Mouse (Mus musculus) megakaryocyte, embryonic 14.5 days (primary cell): ENCODE data around the gene Olfr877. TPM values are rescaled to one million over a fixed set of nuclear protein-coding genes. Genes with fewer than 3 reads are reported as not detected.

Experiments
- H3K27me3 ChIP-seq: replicated peaks from 2 replicates; pipeline ENCODE3; 2012; ENCODE audit warnings: inconsistent platforms
- H3K36me3 ChIP-seq: replicated peaks from 2 replicates; pipeline ENCODE3; 2012; ENCODE audit warnings: low read length, inconsistent platforms, mixed read lengths
- H3K4me1 ChIP-seq: 2 replicates; pipeline ENCODE4 v1.6.1; 2012; ENCODE audit warnings: inconsistent platforms
- H3K4me3 ChIP-seq: replicated peaks from 2 replicates; pipeline ENCODE3; 2012; ENCODE audit warnings: moderate library complexity, mild to moderate bottlenecking, inconsistent platforms
- H3K9me3 ChIP-seq: 2 replicates; pipeline ENCODE4 v1.6.1; 2012; ENCODE audit warnings: inconsistent platforms
- FLI1 ChIP-seq: IDR thresholded peaks from 2 replicates; pipeline ENCODE4 v1.6.1; 2012; ENCODE audit warnings: low read length, inconsistent platforms, mixed read lengths
- GATA1 ChIP-seq: IDR thresholded peaks from 3 replicates; pipeline ENCODE4 v1.6.1; 2012; ENCODE audit warnings: mixed read lengths, low read length, inconsistent platforms, borderline replicate concordance
- polyA plus RNA-seq: library from polyadenylated mRNA; stranded (reverse); fragments of >175 nt; gene quantifications from 2 replicates; pipeline ENCODE4 v1.2.3, GENCODE M21; 2012; ENCODE audit warnings: low replicate concordance; ENCODE audit not compliant: insufficient read depth

The Olfr877 gene
- not detected in 2 replicates for polyA plus RNA-seq

DNA sequence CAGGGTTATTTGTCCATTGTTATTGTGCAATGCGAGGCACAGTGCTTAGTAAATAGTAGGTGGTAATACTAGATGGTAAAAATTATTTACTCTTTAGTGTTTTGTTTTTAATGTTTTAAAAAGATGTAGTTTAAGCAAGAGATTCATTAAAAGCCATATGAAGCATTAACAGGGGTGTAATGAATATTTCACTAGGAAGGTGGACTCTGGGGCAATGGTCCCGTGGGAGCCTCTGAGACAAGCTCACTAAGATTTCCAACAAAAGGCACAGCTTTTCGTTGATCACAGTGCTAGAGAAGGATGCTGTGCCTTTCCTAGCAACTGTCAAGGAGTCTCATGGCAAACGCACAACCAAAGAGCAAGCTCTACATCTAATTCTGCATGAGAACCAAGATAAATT lies at the start of gene Olfr877:
TSS of gene Olfr877 (plus strand) at position 301 of the 400 bp plus-strand sequence.
- no peaks in the 10 kb centered on the region for H3K9me3 ChIP-seq
- no peaks in the 10 kb centered on the region for H3K4me1 ChIP-seq
- no peaks in the 10 kb centered on the region for H3K36me3 ChIP-seq
- TF ChIP-seq FLI1, result no peak
- TF ChIP-seq GATA1, result no peak
- H3K27me3 ChIP-seq, result no peaks in the 10 kb centered on the region
- no peak within 1 kb of the TSS for H3K4me3 ChIP-seq

DNA sequence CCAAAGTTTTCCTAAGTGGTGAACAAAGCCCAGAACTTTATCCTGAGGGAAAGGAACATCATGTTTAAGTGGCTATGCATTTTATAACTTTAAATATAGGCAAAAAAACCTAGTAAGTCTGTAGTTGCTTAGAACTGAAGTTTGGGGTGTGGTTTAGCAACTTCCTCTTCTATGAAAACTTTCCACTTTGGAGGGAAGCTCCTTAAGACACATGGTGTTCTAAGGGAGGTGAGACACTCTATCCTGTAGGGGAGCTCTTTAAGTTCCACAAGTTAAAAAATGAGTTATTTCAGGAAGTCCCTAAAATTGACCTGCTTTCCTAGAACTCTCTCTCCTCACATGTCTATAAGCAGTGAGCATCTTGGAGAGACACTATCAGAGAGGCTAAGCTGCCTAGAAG lies 46.8 kb upstream of the Olfr877 start:
- no peaks in the 10 kb centered on the region for H3K4me1 ChIP-seq
- H3K36me3 ChIP-seq, result no peaks in the 10 kb centered on the region
- no peaks in the 10 kb centered on the region for H3K27me3 ChIP-seq
- TF ChIP-seq GATA1 (no peak), FLI1 (no peak)
- H3K4me3 ChIP-seq, result no peak overlapping the region
- no peaks in the 10 kb centered on the region for H3K9me3 ChIP-seq

DNA sequence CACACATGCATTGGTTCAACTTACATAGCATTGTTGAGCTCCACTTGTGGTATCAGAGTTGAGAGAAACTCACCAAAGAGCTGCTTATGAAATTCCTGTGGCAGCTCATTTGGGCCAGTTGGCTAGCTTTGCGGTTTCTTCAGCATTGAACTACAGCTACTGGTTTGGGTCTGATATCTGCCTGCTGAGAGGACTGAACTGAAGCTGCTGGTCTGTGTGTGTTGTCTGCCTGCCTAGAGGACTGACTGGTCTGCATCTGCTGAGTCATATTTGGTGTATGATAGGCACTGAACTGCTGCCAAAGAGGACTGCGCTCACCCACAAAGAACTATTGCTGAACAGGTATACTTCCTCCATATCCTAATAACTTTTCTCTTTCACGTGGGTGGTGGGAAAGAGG lies 45.6 kb upstream of the Olfr877 start:
- no peaks in the 10 kb centered on the region for H3K36me3 ChIP-seq
- H3K9me3 ChIP-seq, result no peaks in the 10 kb centered on the region
- H3K4me1 ChIP-seq, result no peaks in the 10 kb centered on the region
- H3K4me3 ChIP-seq, result no peak overlapping the region
- H3K27me3 ChIP-seq, result no peaks in the 10 kb centered on the region
- TF ChIP-seq FLI1 (no peak), GATA1 (no peak)

DNA sequence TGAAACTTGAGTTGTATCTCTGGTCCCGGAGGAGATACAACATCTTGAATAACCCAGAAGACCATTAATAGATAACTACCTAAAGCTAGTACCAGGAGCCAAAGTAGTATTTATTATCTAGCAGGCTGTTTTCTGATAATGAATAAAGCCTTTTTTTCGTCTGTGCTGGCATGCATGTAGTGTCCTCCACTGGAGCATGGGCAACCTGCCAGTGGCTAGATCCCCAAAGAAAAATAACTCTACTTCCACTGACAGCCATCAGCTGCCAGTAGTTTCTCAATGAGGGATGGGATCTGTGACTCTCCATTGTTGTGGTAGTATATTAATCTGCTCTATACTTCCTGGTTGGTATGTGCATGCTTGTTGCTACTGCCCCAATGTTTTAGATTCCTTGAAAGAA lies 45.1 kb upstream of the Olfr877 start:
- no peaks in the 10 kb centered on the region for H3K36me3 ChIP-seq
- H3K4me1 ChIP-seq, result no peaks in the 10 kb centered on the region
- H3K9me3 ChIP-seq, result no peaks in the 10 kb centered on the region
- H3K27me3 ChIP-seq, result no peaks in the 10 kb centered on the region
- TF ChIP-seq FLI1 (no peak), GATA1 (no peak)
- no peak overlapping the region for H3K4me3 ChIP-seq

DNA sequence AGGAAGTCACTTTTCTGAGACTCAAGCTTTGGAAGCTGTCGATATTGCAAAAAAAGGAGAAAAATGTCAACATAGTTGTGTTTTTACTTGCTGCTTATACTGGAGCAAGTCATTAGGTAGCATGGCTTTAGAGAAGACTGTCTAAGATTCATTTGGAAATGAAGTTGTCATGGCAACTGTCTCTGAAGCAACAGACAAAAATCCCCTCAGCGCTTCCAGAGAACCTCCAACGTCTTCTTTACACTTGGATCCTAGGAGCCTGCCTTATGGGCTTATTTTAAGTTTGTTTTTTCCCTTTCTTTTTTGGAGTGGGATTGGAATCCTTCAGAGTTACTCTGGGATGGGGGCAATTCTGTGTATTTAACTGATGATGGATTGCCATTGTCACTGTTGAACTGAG lies 39.4 kb upstream of the Olfr877 start:
- Histone ChIP-seq H3K27me3 (no peaks in the 10 kb centered on the region), H3K36me3 (no peaks in the 10 kb centered on the region), H3K4me3 (no peak overlapping the region), H3K9me3 (no peaks in the 10 kb centered on the region), H3K4me1 (no peaks in the 10 kb centered on the region)
- TF ChIP-seq FLI1 (no peak), GATA1 (no peak)

DNA sequence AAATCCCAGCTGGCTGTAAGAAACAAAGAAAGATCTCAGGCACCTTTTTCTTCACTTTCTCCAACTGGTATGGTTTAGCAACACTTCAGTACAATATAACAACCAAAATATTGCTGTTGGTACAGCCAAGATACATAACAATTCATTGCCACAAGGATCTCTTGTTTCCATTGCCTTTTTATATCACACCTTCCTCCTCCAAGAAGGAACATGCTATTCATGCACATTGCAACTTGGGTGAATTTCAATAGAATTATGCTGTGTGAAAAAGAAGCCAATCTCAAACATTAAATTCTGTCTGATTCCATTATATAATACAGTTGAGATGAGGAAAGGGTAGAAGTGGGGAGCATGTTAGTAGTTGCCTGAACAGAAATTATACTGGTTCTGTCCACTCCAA lies 24.2 kb upstream of the Olfr877 start:
- Histone ChIP-seq H3K9me3 (no peaks in the 10 kb centered on the region), H3K4me3 (no peak overlapping the region), H3K27me3 (no peaks in the 10 kb centered on the region), H3K4me1 (no peaks in the 10 kb centered on the region), H3K36me3 (no peaks in the 10 kb centered on the region)
- TF ChIP-seq FLI1 (no peak), GATA1 (no peak)

DNA sequence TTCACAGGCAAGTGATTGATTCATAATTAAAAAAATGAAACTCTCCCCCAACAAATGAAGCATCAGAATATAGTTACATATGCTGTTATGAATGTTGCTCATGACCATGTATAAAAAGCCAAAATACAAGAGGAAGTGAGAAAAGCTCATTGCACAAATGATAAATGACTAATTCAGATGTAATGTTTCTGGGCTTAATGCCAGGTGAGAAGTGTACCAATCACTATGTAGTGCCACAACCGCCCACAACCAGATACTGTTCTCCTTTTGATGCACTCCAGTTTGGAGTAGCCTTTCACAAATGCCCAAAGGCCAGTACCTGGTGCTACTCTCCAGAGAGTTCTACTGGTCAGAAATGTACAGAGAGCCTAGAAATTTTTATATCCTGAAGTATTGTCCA lies 20.7 kb upstream of the Olfr877 start:
- TF ChIP-seq GATA1, result no peak
- no peak for TF ChIP-seq FLI1
- Histone ChIP-seq H3K4me1 (no peaks in the 10 kb centered on the region), H3K4me3 (no peak overlapping the region), H3K36me3 (no peaks in the 10 kb centered on the region), H3K27me3 (no peaks in the 10 kb centered on the region), H3K9me3 (no peaks in the 10 kb centered on the region)

DNA sequence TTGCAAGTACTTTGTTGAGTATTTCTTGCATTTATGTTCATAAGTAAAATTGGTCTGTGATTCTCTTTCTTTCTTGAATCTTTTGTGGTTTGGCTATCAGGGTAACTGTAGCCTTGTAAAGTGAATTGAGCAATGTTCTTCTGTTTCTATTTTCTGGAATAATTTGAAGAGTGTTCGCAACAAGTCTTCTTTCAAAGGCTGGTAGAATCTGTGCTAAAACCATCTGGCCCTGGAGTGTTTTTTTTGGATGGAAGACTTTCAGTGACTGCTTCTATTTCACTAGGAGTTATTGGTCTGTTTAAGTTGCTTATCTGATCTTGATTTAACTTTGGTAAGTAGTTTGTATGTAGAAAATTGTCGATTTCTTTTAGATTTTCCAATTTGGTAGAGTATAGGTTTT lies 4.8 kb upstream of the Olfr877 start:
- no peaks in the 10 kb centered on the region for H3K36me3 ChIP-seq
- no peaks in the 10 kb centered on the region for H3K9me3 ChIP-seq
- no peaks in the 10 kb centered on the region for H3K4me1 ChIP-seq
- H3K27me3 ChIP-seq, result no peaks in the 10 kb centered on the region
- H3K4me3 ChIP-seq, result no peak overlapping the region
- TF ChIP-seq FLI1 (no peak), GATA1 (no peak)

DNA sequence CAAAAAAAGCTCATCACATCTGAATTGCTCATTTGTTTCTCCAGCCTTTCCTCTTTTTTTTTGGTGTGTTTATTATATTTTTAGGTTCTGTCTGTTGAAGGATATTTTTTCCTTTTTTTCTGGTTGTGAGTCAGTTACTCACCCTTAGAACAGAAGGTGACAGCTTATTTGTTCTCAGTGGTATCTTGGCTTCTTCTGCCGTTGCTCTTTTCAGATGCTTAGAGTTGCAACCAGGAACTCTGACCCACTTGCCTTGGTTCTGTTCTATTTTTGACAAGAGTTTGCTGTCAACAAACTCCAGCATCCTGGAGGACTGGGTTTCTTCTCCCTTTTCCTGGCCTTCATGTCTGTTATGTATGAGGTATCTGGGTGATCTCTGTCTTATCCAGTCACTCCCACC lies 9.3 kb downstream of the Olfr877 start:
- H3K36me3 ChIP-seq, result no peaks in the 10 kb centered on the region
- no peaks in the 10 kb centered on the region for H3K4me1 ChIP-seq
- H3K27me3 ChIP-seq, result no peaks in the 10 kb centered on the region
- H3K4me3 ChIP-seq, result no peak overlapping the region
- TF ChIP-seq GATA1, result no peak
- no peak for TF ChIP-seq FLI1
- no peaks in the 10 kb centered on the region for H3K9me3 ChIP-seq

DNA sequence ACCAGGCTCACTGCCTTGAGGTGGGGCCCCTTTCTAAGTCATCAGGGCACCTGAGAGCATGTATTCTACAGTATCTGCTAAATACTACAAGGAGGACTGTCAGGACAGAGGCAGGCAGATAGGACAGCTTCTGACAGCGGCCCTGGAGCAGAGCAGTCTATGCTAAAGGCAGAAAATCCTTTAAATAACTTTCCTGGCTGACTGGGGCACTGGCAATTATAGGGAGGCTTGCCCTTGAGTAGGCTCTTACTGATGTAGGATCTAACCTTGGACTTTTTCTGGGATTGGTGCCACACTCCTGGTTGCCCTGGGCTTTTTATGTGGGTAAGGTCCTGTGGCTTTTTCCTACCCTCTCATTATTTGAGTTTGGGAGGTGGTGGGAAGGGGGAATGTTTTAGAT lies 16.2 kb downstream of the Olfr877 start:
- TF ChIP-seq GATA1, result no peak
- TF ChIP-seq FLI1, result no peak
- no peaks in the 10 kb centered on the region for H3K9me3 ChIP-seq
- no peaks in the 10 kb centered on the region for H3K36me3 ChIP-seq
- H3K4me3 ChIP-seq, result no peak overlapping the region
- H3K4me1 ChIP-seq, result no peaks in the 10 kb centered on the region
- H3K27me3 ChIP-seq, result no peaks in the 10 kb centered on the region

DNA sequence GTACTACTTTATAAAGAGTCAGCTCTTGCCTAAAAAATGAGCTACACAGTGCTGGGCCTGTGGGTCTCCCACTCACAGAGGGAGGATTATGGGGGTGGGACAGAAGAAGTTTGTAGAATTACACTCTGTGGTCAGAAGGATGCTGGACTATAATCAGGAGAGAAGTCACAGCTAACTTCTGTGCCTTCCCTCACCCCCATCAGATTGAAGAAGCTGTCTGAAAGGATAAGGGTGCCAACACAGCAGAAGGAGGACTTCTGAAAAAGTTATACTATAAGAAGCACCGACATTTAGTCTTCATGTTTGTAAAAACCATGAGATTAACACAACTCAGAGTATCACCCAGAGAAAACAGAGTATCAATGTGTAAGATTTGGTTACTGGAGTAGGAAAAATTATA lies 17.0 kb downstream of the Olfr877 start:
- no peak for TF ChIP-seq GATA1
- no peak for TF ChIP-seq FLI1
- H3K36me3 ChIP-seq, result no peaks in the 10 kb centered on the region
- no peaks in the 10 kb centered on the region for H3K27me3 ChIP-seq

More for the DNA sequence above, 17.0 kb downstream of the Olfr877 start:
- H3K4me3 ChIP-seq, result no peak overlapping the region
- H3K9me3 ChIP-seq, result no peaks in the 10 kb centered on the region
- no peaks in the 10 kb centered on the region for H3K4me1 ChIP-seq
